Mouse (Mus musculus): Measurements from ENCODE around the gene Diaph3.

DNA sequence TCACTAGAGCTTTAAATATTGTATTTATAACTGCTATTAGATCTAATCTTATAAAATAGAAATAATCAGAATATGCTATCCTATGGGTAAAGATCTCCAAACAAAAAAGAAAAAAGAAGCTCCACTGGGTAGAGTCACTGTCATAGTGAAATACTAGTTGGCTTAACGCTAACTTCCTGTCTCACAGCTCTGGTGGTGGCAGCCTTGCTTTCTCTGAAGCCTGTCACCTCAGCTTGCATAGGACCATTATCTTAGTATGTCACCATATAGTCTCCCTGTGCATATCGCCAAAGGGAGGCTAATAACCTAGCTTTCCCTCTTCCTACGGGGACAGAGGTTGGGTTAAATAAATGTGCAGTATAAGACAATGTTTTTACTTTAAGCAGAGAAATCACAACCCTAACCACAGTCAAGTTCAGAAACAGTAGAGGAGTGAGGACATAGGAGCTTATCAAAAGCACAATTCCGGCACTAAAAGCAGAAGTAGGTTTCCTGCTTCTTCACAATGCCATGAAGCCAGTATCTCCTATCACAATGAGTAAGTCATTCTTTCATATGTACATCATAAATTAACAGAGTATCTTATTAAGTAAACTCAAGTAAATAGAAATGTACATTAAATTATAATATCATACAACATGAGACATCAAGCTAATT is 293.8 kb downstream of the Diaph3 start:
- no peak for TF ChIP-seq CTCF (IDR thresholded peaks at IDR 0.05; ENCODE audit: low read depth, low read length)
- no peak for TF ChIP-seq POLR2A (IDR thresholded peaks at IDR 0.05; ENCODE audit: extremely low read depth, insufficient read depth, low read length)

Measured in liver, adult 2 months (tissue).